Mouse (Mus musculus): ENCODE results near the gene Cfap74. TPM values are rescaled to one million over a fixed set of nuclear protein-coding genes. Genes with fewer than 3 reads are reported as not detected.

The Cfap74 gene
- polyA plus RNA-seq, 1 experiment from 2014 or later: 0.79 TPM

DNA sequence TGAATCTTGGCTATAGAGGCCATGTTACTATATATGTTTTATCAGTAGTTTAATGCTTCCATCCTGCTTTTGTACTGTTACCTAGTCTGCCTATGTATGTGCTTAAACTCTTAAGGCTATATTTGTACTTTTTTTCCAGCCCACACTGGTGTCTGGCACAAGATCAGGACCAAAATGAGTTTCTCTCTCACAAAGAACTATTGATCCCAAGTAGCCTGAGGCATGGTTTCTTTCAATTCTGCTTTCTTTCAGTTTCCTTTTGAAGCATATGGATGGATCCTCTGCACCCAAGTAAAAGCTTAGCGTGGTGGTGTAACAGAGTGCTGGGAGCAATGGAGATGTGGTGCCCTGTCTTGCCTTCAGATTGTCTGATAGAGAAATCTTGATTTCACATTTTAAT lies 102.0 kb downstream of the Cfap74 start:
- WGBS: 79% methylated on average over 1 of the region's 1 CpGs
- Histone ChIP-seq H3K27me3 (ENCODE audit: control insufficient read depth, insufficient read depth, low read length) (no peaks in the 10 kb centered on the region), H3K4me1 (replicated peaks; ENCODE audit: control insufficient read depth, insufficient read depth) (no peaks in the 10 kb centered on the region), H3K4me3 (ENCODE audit: low read depth, low read length) (no peak overlapping the region), H3K4me2 (replicated peaks; ENCODE audit: low read depth) (no peak overlapping the region), H3K36me3 (ENCODE audit: control insufficient read depth, insufficient read depth, low read length) (no peaks in the 10 kb centered on the region; the same call in 1 of the 2 replicates), H3K9me3 (ENCODE audit: control insufficient read depth, low read length) (no peaks in the 10 kb centered on the region), H3K9ac (ENCODE audit: low read length) (no peak overlapping the region), H3K27ac (replicated peaks) (no peak overlapping the region)
- DNase-seq (ENCODE audit: low spot score): no peak
- TF ChIP-seq EP300 (optimal IDR thresholded peaks at IDR 0.05): no peak
- no peak for TF ChIP-seq CTCF (IDR thresholded peaks at IDR 0.05; ENCODE audit: low read depth)
- no peak for ATAC-seq (ENCODE audit: low FRiP score, low TSS enrichment)

DNA sequence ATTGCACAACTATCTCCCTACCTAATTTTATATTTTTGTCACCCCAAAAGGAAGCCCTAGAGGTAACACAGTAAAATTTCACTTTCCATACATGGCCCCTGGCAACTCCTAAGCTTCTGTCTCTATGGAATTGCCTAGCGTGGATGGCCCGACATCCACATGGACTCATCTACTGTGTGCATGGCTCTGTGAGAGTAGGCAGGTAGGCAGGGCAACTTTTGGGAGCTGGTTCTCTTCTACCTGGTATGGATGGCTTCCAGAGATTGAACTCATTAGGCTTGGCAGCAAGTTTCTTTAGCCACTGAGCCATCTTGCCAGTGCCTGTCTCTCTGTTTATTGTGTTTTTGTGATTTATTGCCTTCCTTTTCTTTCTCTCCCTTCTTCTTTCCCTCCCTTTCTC lies 105.8 kb downstream of the Cfap74 start:
- Histone ChIP-seq H3K27ac (replicated peaks) (no peak overlapping the region), H3K4me1 (replicated peaks; ENCODE audit: control insufficient read depth, insufficient read depth) (no peaks in the 10 kb centered on the region), H3K27me3 (ENCODE audit: control insufficient read depth, insufficient read depth, low read length) (no peaks in the 10 kb centered on the region), H3K9ac (ENCODE audit: low read length) (no peak overlapping the region), H3K9me3 (ENCODE audit: control insufficient read depth, low read length) (no peaks in the 10 kb centered on the region), H3K4me2 (replicated peaks; ENCODE audit: low read depth) (no peak overlapping the region), H3K36me3 (ENCODE audit: control insufficient read depth, insufficient read depth, low read length) (no peaks in the 10 kb centered on the region; the same call in 1 of the 2 replicates), H3K4me3 (ENCODE audit: low read depth, low read length) (no peak overlapping the region)
- DNase-seq (ENCODE audit: low spot score): no peak
- no peak for ATAC-seq (ENCODE audit: low FRiP score, low TSS enrichment)
- WGBS: 85% methylated on average over 2 of the region's 2 CpGs
- no peak for TF ChIP-seq CTCF (IDR thresholded peaks at IDR 0.05; ENCODE audit: low read depth)
- no peak for TF ChIP-seq EP300 (optimal IDR thresholded peaks at IDR 0.05)

Other genes with a start within 250 kb of the Cfap74 start
- gene Ski, start 186.6 kb upstream of the Cfap74 start, polyA plus RNA-seq (2015; fragmentation: Nextera tagmentation; extraction: Ambion mirVana): 9.7 and 10.8 TPM in 2 replicates
- gene Faap20, start 159.4 kb upstream of the Cfap74 start, polyA plus RNA-seq (2015; fragmentation: Nextera tagmentation; extraction: Ambion mirVana): 43.5 and 46.3 TPM in 2 replicates
- 11.3 and 13.3 TPM in 2 replicates for gene Prkcz, start 47.8 kb upstream of the Cfap74 start, polyA plus RNA-seq (2015; fragmentation: Nextera tagmentation; extraction: Ambion mirVana)
- 0.05 TPM in 1 of 2 replicates, not detected in the other for gene Gabrd, start 11.1 kb upstream of the Cfap74 start, polyA plus RNA-seq (2015; fragmentation: Nextera tagmentation; extraction: Ambion mirVana)
- gene Tmem52, start 59.9 kb downstream of the Cfap74 start, polyA plus RNA-seq (2015; fragmentation: Nextera tagmentation; extraction: Ambion mirVana): 0.21 TPM in 1 of 2 replicates, not detected in the other
- 263 and 272 TPM in 2 replicates for gene Gnb1, start 82.2 kb downstream of the Cfap74 start, polyA plus RNA-seq (2015; fragmentation: Nextera tagmentation; extraction: Ambion mirVana)
- 75.2 and 78.4 TPM in 2 replicates for gene Nadk, start 153.2 kb downstream of the Cfap74 start, polyA plus RNA-seq (2015; fragmentation: Nextera tagmentation; extraction: Ambion mirVana)
- 3.2 and 3.8 TPM in 2 replicates for gene Slc35e2, start 192.2 kb downstream of the Cfap74 start, polyA plus RNA-seq (2015; fragmentation: Nextera tagmentation; extraction: Ambion mirVana)
- gene Cdk11b, start 215.7 kb downstream of the Cfap74 start, polyA plus RNA-seq (2015; fragmentation: Nextera tagmentation; extraction: Ambion mirVana): 39.5 and 46.9 TPM in 2 replicates
- not detected in 2 replicates for gene Gm10563, start 236.2 kb downstream of the Cfap74 start, polyA plus RNA-seq (2015; fragmentation: Nextera tagmentation; extraction: Ambion mirVana)
- gene Mmp23, start 244.2 kb downstream of the Cfap74 start, polyA plus RNA-seq (2015; fragmentation: Nextera tagmentation; extraction: Ambion mirVana): 87.9 and 89.3 TPM in 2 replicates